Mouse (Mus musculus) liver, adult 2 months (tissue): ENCODE results near the gene Hoxd13. TPM values are rescaled to one million over a fixed set of nuclear protein-coding genes. Genes with fewer than 3 reads are reported as not detected.

Source experiments
- DNase-seq: peaks from one replicate; pipeline ENCODE4 v3.0.0-alpha.2; 2011; ENCODE audit warnings: low read depth, low spot score; ENCODE audit errors: extremely low read depth
- H3K27ac ChIP-seq: fragments of 200-500 bp; replicated peaks from 2 replicates; pipeline ENCODE4 v1.5.1; 2012; ENCODE audit warnings: low read depth, mild to moderate bottlenecking, control low read depth, inconsistent platforms, low read length; ENCODE audit not compliant: insufficient read depth
- H3K27me3 ChIP-seq: fragments of 200-500 bp; 2 replicates; pipeline ENCODE4 v1.6.1; 2012; ENCODE audit warnings: mild to moderate bottlenecking, moderate library complexity, low read length, inconsistent platforms; ENCODE audit not compliant: control insufficient read depth, insufficient read depth
- H3K36me3 ChIP-seq: fragments of 200-500 bp; 2 replicates; pipeline ENCODE4 v1.6.1; 2012; ENCODE audit warnings: low read length, inconsistent platforms; ENCODE audit not compliant: control insufficient read depth, insufficient read depth
- H3K4me1 ChIP-seq: fragments of 200-500 bp; 2 replicates; pipeline ENCODE4 v1.6.1; 2011; ENCODE audit warnings: low read length; ENCODE audit not compliant: control insufficient read depth, insufficient read depth
- H3K4me3 ChIP-seq: fragments of 200-500 bp; 2 replicates; pipeline ENCODE4 v1.5.1; 2011; ENCODE audit warnings: low read depth, mild to moderate bottlenecking, control low read depth, low read length, moderate library complexity; ENCODE audit not compliant: insufficient read depth
- H3K79me2 ChIP-seq: fragments of 200-500 bp; 2 replicates; pipeline ENCODE4 v1.6.1; 2012; ENCODE audit warnings: inconsistent platforms, mild to moderate bottlenecking, low read length, moderate library complexity; ENCODE audit not compliant: control insufficient read depth, insufficient read depth
- H3K9ac ChIP-seq: fragments of 200-500 bp; 2 replicates; pipeline ENCODE4 v1.6.1; 2012; ENCODE audit warnings: low read depth, mild to moderate bottlenecking, control low read depth, inconsistent platforms, low read length
- CTCF ChIP-seq: fragments of 200-500 bp; IDR thresholded peaks from 2 replicates; pipeline ENCODE4 v1.5.1; 2011; ENCODE audit warnings: low read depth, low read length, control low read depth
- POLR2A ChIP-seq: fragments of 200-500 bp; IDR thresholded peaks from 2 replicates; pipeline ENCODE4 v1.6.1; 2011; ENCODE audit warnings: low read length, control low read depth; ENCODE audit not compliant: insufficient read depth; ENCODE audit errors: extremely low read depth
- WGBS: fragments of 180-500 bp; shearing (Covaris S2); methylation state at CpG from one replicate; pipeline ENCODE4 v1.1.7; 2018; 5-methylcytosine and 5-hydroxymethylcytosine counted together
- polyA plus RNA-seq: library from polyadenylated mRNA; depleted of rRNA; stranded (reverse); fragments of >200 nt; gene quantifications from 2 replicates; pipeline ENCODE4 v1.2.3, GENCODE M21; 2012; rRNA removed
- total RNA-seq: library from RNA; depleted of rRNA; stranded (reverse); fragments of >200 nt; gene quantifications from 2 replicates; pipeline ENCODE4 v1.2.3, GENCODE M21; 2014; rRNA removed

Hoxd13 gene
- total and polyA plus RNA-seq, 2 experiments, result not detected

GRCm38 (mm10) chr2:74714156-74714789, 46.2 kb downstream of the Hoxd13 start:
- H3K27me3 ChIP-seq, result peaks cover 25% of the 10 kb centered on the region; the same call in 1 of the 2 replicates
- TF ChIP-seq POLR2A (no peak), CTCF (no peak)
- DNase-seq, result no peak
- no peaks in the 10 kb centered on the region for H3K36me3 ChIP-seq
- H3K79me2 ChIP-seq, result no peaks in the 10 kb centered on the region
- H3K27ac ChIP-seq, result no peak overlapping the region
- no peak overlapping the region for H3K9ac ChIP-seq
- no peak overlapping the region for H3K4me3 ChIP-seq
- H3K4me1 ChIP-seq, result no peaks in the 10 kb centered on the region
- 12% methylated on average over 18 of the region's 18 CpGs for WGBS

DNA sequence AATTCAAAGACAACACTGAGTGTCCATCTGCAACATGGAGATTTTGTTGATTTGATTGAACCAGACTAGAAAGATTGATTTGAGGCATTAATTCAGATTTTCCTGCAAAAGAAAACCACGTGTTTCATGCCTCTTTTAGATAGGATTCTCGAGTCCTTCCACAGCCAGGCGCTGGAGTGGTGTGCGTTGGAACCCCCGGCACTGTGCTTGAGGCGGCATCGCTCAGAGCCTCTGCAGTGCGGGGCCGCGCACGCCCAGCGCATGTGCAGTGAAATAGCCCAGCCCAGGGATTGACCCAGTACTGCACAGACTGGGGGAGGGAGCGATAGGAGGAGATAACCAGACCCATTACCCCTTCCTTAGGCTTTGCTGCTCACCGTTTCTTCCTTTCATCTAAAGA, 46.8 kb downstream of the Hoxd13 start:
- Histone ChIP-seq H3K4me1 (no peaks in the 10 kb centered on the region), H3K27me3 (peaks cover 26% of the 10 kb centered on the region; the same call in 1 of the 2 replicates), H3K9ac (no peak overlapping the region), H3K79me2 (no peaks in the 10 kb centered on the region), H3K36me3 (no peaks in the 10 kb centered on the region), H3K27ac (no peak overlapping the region), H3K4me3 (no peak overlapping the region)
- no peak for TF ChIP-seq CTCF
- no peak for TF ChIP-seq POLR2A
- DNase-seq, result no peak
- WGBS, result 8% methylated on average over 14 of the region's 14 CpGs

DNA sequence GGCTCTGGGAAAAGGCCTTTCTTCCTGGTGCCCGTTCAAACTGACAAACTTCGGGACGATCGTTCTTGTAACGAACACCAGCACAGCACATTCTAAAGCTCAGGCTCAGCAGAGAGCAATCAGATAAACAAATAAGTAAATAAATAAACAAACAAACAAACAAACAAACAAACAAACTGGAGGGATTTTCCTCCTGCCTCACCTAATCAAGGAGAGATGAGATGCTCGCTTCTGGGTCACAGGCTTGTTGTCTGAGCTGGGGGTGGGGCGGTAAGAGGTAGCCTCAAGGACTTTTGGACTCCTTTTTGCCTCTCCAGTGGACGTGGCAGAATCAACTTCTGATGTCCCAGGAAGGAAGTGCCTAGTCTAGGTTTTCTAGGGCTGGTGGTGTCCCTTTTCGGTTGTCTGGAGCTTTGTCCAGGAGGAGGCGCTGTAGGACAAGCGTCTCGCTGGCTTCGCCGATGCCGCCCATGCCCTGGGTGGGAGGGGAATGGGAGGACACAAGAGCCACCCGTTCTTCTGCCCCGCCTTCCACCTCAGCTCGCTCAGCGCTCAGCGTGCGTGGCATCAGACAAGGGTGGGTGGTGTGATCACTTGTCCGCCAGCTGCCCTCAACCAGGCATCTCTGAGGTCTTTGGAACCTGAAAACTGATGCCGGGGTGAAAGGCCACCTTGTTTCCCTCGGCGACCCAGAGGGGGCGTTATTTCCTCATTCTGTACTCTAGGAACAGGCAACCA, 47.6 kb downstream of the Hoxd13 start:
- no peak overlapping the region for H3K27ac ChIP-seq
- peak; percentile 47 for DNase-seq
- H3K4me1 ChIP-seq, result no peaks in the 10 kb centered on the region
- TF ChIP-seq POLR2A, result no peak
- TF ChIP-seq CTCF, result peak; percentile 91
- H3K9ac ChIP-seq, result no peak overlapping the region
- 7% methylated on average over 26 of the region's 26 CpGs for WGBS
- H3K4me3 ChIP-seq, result no peak overlapping the region
- H3K79me2 ChIP-seq, result no peaks in the 10 kb centered on the region
- H3K27me3 ChIP-seq, result peaks cover 24% of the 10 kb centered on the region; the same call in 1 of the 2 replicates
- H3K36me3 ChIP-seq, result no peaks in the 10 kb centered on the region

- TF ChIP-seq POLR2A (no peak), CTCF (no peak)
- WGBS, result 15% methylated on average over 2 of the region's 2 CpGs
- H3K27me3 ChIP-seq, result peaks cover 17% of the 10 kb centered on the region
- DNase-seq, result no peak
- no peak overlapping the region for H3K9ac ChIP-seq
- H3K4me3 ChIP-seq, result no peak overlapping the region
- no peaks in the 10 kb centered on the region for H3K79me2 ChIP-seq
- H3K36me3 ChIP-seq, result no peaks in the 10 kb centered on the region
- H3K4me1 ChIP-seq, result no peaks in the 10 kb centered on the region
- H3K27ac ChIP-seq, result no peak overlapping the region
Measured at GRCm38 (mm10) chr2:74720384-74720783, 52.3 kb downstream of the Hoxd13 start.

- H3K9ac ChIP-seq, result no peak overlapping the region
- no peak overlapping the region for H3K4me3 ChIP-seq
- no peak overlapping the region for H3K27ac ChIP-seq
- H3K79me2 ChIP-seq, result no peaks in the 10 kb centered on the region
- no peak for DNase-seq
- no peaks in the 10 kb centered on the region for H3K4me1 ChIP-seq
- no peak for TF ChIP-seq CTCF
- TF ChIP-seq POLR2A, result no peak
- peaks cover 18% of the 10 kb centered on the region for H3K27me3 ChIP-seq
- whole genome bisulfite sequencing, result 15% methylated on average over 5 of the region's 5 CpGs
- no peaks in the 10 kb centered on the region for H3K36me3 ChIP-seq
Measured at GRCm38 (mm10) chr2:74720955-74721491, 52.9 kb downstream of the Hoxd13 start.

Other genes starting within 250 kb of the Hoxd13 start
- gene Lnpk, start 88.9 kb upstream of the Hoxd13 start, total RNA-seq, result 6.4 and 8.3 TPM in 2 replicates
- gene Lnpk, start 88.9 kb upstream of the Hoxd13 start, polyA plus RNA-seq, result 1.8 and 1.9 TPM in 2 replicates
- gene Evx2, start 8.8 kb upstream of the Hoxd13 start, total RNA-seq, result not detected in 2 replicates
- not detected in 2 replicates for gene Evx2, start 8.8 kb upstream of the Hoxd13 start, polyA plus RNA-seq
- not detected in 2 replicates for gene Hoxd12, start 6.7 kb downstream of the Hoxd13 start, total RNA-seq
- not detected in 2 replicates for gene Hoxd12, start 6.7 kb downstream of the Hoxd13 start, polyA plus RNA-seq
- not detected in 2 replicates for gene Hoxd11, start 11.2 kb downstream of the Hoxd13 start, total RNA-seq
- not detected in 2 replicates for gene Hoxd11, start 11.2 kb downstream of the Hoxd13 start, polyA plus RNA-seq
- not detected in 2 replicates for gene Hoxd10, start 23.6 kb downstream of the Hoxd13 start, total RNA-seq
- gene Hoxd10, start 23.6 kb downstream of the Hoxd13 start, polyA plus RNA-seq, result not detected in 2 replicates
- gene Hoxd9, start 29.4 kb downstream of the Hoxd13 start, total RNA-seq, result not detected in 2 replicates
- not detected in 2 replicates for gene Hoxd9, start 29.4 kb downstream of the Hoxd13 start, polyA plus RNA-seq
- 0.07 TPM in 1 of 2 replicates, not detected in the other for gene Hoxd8, start 36.3 kb downstream of the Hoxd13 start, total RNA-seq
- gene Hoxd8, start 36.3 kb downstream of the Hoxd13 start, polyA plus RNA-seq, result 0.06 TPM in 1 of 2 replicates, not detected in the other
- not detected in 2 replicates for gene Hoxd3, start 43.6 kb downstream of the Hoxd13 start, total RNA-seq
- gene Hoxd3, start 43.6 kb downstream of the Hoxd13 start, polyA plus RNA-seq, result not detected in 2 replicates
- 0.09 and 0.13 TPM in 2 replicates for gene Hoxd4, start 43.6 kb downstream of the Hoxd13 start, total RNA-seq
- 0.05 TPM in 1 of 2 replicates, not detected in the other for gene Hoxd4, start 43.6 kb downstream of the Hoxd13 start, polyA plus RNA-seq
- not detected in 2 replicates for gene Gm28230, start 58.4 kb downstream of the Hoxd13 start, total RNA-seq
- gene Gm28230, start 58.4 kb downstream of the Hoxd13 start, polyA plus RNA-seq, result not detected in 2 replicates
- gene Hoxd1, start 94.7 kb downstream of the Hoxd13 start, total RNA-seq, result not detected in 2 replicates
- gene Hoxd1, start 94.7 kb downstream of the Hoxd13 start, polyA plus RNA-seq, result not detected in 2 replicates
- gene Mtx2, start 157.5 kb downstream of the Hoxd13 start, total RNA-seq, result 51.7 and 66.2 TPM in 2 replicates
- gene Mtx2, start 157.5 kb downstream of the Hoxd13 start, polyA plus RNA-seq, result 43.0 and 52.1 TPM in 2 replicates